Mouse (Mus musculus): ENCODE results near the gene Taar7d.
A peak's percentile ranks its signal among the peaks of the same experiment; 100 is the strongest.
"Not testable (repeated sequence)": the region's sequence is repeated elsewhere in the genome, so short reads cannot be mapped to it uniquely, and the experiment has no call there.

Gene Taar7d

DNA sequence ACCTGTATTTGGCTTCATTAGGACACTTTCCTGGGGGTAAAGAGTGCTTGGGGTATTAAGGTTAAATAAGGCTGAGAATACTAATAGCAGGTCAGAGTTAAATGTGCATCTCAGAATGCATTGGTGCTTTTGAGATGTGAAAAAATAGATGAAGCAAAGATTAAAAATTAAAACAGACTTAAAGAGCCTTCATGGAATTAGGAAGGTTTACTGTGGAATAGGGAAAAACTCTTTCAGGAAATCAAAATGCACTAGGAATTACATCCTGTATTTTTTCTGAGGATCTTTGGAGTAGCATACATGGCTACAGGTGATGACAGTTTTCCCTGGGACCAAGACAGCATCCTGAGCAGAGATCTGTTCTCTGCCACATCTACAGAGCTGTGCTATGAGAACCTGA lies at the start of gene Taar7d:
TSS of gene Taar7d (plus strand) at position 301 of the 400 bp plus-strand sequence.
- no peak for DNase-seq (ENCODE audit: extremely low spot score, low read depth, low spot score)

DNA sequence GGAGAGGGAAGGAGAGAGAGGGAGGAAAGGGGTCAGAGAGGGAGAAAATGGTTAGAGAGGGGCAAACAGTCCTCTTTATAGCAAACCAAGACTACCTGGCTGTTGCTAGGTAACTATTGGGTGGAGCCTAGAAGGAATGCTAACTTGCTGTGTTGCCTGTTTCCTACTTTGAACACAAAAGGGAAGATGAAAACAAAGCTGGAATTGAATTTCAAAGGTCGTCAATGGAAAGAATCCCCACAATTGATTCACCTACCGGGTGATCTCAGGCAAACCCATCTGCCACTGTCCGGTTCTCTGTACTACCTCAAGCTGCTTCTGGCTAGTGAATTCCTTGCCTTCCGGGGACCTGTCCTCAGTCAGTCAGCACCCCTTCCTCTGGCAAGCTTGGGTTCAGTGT lies 49.1 kb upstream of the Taar7d start:
- no peak for DNase-seq (ENCODE audit: extremely low spot score, low read depth, low spot score)

DNA sequence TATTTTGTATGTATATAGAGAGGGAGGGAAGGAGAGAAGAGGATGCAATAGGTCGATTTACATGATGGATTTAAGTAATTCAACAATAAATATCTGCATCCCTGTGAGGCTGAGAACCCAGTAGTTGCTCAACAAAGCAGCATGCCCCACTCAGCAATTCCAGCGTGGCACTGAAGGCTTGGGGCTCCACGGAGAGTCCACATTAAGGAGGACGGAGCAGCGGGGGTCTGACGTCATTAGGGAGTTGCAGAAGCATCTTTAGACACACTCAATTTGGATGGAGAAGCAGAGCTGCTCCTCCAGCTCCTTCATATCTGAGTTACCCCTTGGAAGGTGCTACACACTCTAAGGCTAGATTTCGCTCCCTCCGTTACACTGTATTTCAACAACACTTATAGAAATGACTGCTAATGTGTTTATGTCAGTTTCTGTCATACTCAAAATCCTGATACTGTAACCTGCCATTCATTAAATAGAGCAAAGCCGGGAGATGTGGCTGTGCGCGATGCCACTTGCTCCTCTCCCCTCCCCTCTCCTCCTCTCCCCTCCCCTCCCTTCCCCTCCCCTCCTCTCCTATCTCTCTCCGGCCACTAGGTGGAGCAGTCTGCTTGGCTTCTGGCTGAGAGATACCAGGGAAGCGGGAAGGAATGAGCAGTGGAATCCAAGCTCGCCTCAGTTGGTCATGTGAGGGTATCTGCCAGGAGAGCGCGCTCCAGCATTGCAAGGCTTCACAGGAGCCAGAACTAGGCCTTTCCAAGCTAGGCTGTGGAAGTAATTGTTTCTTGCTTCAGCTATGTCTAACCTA lies 47.9 kb upstream of the Taar7d start:
- DNase-seq (ENCODE audit: extremely low spot score, low read depth, low spot score), result peak; percentile 46

DNA sequence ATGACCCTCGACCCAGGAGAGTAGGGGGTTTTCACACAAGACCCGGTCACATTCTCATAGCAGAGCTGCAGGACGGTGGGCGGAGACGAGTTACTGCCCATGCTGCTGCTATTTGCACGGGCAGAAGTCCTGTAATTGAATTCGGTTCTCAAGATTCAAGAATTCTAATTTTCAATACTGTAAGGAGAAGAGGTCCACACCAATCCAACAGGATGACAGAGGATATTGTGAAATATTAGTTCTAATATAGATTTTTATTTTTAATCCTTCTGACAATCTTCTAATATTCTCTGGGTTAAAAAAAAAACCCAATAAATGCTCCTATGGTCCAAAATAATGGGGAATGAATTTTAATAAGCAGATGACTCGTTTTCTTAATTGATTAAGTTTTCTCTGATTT lies 41.5 kb upstream of the Taar7d start, which contains the start of gene Taar6:
TSS of gene Taar6 (minus strand) at position 101 of the 400 bp plus-strand sequence.
- no peak for DNase-seq (ENCODE audit: extremely low spot score, low read depth, low spot score)

DNA sequence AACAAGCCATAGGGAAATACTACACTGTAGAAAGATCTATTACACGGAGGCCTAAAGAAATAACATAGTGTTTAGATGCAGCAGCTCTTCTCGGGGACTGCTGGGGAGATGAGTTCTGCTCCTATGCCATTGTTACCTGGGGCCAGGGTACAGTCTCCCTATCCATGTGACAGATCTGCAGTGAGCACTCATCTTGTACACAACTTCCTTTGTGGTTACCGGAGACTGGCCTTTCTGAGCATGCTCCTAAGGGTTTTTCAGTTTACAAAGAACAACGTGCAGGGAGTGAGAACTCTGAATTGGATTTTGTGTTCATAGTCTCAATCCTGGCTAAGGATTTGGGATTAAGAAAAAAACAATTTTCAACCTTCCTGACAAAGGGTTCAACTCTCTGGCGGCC lies 40.6 kb upstream of the Taar7d start:
- no peak for DNase-seq (ENCODE audit: extremely low spot score, low read depth, low spot score)

DNA sequence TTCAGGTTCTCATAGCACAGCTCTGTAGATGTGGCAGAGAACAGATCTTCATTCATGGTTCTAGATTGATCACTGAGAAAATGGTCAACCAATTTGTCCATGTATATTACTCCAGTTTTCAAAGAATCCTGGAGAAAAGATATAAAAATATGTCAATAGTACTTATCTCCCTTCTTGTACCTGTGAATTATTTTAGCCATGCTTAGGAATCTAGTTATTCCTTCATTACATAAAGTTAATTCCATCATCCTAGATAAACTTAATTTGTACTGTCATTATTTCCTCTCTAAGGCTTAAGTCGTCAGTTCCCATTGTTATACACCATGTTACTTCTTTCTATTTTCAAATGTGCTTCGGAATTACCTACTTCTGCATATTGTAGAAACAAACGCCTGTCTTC lies 33.6 kb upstream of the Taar7d start, which contains the start of gene Taar7a:
TSS of gene Taar7a (minus strand) at position 101 of the 400 bp plus-strand sequence.
- DNase-seq (ENCODE audit: extremely low spot score, low read depth, low spot score), result no peak

DNA sequence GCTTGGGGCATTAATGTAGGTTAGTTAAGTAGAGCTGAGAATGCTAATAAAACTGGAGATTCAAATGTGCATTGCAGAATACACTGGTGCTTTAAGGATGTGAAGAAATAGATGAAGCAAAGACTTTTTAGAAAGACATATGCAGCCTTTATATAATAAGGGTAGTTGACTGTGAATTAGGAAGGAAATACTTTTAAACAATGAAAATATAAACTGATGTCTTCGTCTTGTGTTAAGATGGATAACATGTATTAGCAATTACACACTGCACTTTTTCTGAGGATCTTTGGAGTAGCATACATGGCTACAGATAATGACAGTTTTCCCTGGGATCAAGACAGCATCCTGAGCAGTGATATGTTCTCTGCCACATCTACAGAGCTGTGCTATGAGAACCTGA lies 27.4 kb upstream of the Taar7d start, which contains the start of gene Taar7b:
TSS of gene Taar7b (plus strand) at position 301 of the 400 bp plus-strand sequence.
- no peak for DNase-seq (ENCODE audit: extremely low spot score, low read depth, low spot score)

DNA sequence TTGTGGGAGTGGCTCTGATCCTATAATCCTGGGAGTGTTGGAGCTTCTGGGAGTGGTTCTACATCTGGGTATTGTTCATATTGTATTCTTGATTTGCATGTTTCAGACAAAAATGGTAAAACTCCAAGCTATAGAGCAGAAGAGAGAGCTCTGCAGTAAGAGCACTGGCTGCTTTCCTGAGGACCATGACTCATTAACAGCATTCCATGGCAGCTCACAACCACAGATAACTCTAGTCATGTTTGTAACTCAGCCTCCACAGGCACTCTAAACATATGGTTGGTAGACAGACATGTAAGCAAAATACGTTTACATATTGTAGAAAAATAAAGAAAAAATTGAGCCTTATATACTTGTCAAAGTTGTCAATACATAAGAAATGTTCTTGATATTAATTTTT lies 20.6 kb upstream of the Taar7d start:
- DNase-seq (ENCODE audit: extremely low spot score, low read depth, low spot score), result no peak

DNA sequence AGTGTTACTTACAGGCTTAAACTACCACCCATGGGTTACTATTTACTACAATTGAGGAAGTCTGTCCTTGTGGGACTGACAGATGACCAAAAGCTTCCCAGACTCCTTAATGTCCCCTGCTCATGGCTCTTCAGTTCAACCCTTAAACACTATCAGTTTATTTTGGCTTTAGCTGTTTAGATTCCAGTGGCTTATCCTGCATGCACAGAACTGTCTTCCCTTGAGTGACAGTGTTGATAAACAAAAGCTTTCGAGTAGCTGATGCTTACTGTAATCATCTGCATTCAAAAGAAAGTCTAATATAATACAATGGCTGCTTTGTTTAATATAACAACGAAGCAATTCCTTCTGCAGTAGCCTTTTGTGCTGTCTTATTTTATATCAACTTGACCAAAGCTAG lies 20.0 kb upstream of the Taar7d start:
- no peak for DNase-seq (ENCODE audit: extremely low spot score, low read depth, low spot score)

DNA sequence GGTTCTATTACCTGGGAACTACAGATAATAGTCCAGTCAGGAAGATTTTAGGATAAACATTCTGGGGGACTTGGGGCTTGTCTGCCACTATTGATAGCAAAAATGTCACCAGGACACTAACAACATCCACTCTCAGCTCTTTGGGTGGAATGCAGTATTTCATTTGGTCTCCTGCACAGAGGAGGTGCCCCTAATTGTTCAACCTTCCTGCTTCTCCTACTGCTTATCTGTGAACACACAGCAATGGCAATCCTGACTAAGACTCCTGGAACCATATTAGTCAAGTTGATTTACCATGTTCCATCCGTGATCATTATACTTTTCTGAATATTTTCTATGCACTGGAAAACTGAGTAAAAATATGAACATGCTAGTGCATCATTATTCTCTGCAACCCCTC lies 18.9 kb upstream of the Taar7d start:
- no peak for DNase-seq (ENCODE audit: extremely low spot score, low read depth, low spot score)

DNA sequence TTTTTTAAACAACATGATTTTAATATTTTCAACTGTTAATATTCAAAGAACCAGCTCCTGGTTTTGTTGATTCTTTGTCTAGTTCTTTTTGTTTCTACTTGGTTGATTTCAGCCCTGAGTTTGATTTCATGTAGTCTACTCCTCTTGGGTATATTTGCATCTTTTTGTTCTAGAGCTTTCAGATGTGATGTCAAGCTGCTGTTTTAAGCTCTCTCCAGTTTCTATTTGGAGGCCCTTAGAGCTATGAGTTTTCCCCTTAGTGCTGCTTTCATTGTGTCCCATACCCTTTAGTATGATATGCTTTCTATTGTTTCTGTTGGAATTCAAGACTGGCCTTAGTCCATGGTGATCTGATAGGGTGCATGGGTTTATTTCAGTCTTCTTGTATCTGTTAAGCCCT lies 4.3 kb downstream of the Taar7d start:
- DNase-seq (ENCODE audit: extremely low spot score, low read depth, low spot score), result no peak

DNA sequence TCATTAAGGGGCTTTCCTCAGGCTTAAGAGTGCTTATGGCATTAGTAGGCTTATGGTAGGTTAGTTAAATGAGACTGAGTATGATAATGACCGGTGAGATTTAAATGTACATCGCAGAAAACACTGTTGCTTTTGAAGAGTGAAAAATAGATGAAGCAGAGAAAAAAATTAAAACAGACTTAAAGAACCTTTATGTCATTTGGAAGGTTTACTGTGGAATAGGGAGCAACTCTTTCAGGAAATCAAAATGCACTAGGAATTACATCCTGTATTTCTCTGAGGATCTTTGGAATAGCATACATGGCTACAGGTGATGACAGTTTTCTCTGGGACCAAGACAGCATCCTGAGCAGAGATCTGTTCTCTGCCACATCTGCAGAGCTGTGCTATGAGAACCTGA lies 10.3 kb downstream of the Taar7d start, which contains the start of gene Taar7e:
TSS of gene Taar7e (plus strand) at position 301 of the 400 bp plus-strand sequence.
- no peak for DNase-seq (ENCODE audit: extremely low spot score, low read depth, low spot score)

DNA sequence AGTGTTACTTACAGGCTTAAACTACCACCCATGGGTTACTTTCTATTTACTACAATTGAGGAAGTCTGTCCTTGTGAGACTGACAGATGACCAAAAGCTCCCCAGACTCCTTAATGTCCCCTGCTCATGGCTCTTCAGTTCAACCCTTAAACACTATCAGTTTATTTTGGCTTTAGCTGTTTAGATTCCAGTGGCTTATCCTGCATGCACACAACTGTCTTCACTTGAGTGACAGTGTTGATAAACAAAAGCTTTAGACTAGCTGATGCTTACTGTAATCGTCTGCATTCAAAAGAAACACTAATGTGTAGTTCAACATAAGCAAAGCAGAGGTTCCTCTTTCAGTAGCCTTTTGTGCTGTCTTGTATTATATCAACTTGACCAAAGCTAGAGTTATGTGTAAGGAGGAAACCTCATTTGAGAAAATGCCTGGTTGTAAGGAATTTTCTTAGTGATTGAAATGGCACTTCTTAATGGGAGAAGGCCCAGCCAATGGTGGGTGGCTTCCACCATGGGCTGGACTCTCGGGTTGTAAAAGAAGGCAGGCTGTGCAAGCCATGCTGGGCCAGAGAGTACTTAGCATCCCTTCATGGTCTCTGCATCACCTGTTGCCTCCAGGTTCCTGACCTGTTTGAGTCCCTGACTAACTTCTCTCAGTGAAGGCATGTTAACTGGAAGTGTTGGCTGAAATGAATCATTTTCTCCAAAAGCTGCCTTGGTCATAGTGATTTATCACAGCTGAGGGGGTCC lies 13.3 kb downstream of the Taar7d start:
- DNase-seq (ENCODE audit: extremely low spot score, low read depth, low spot score), result no peak

DNA sequence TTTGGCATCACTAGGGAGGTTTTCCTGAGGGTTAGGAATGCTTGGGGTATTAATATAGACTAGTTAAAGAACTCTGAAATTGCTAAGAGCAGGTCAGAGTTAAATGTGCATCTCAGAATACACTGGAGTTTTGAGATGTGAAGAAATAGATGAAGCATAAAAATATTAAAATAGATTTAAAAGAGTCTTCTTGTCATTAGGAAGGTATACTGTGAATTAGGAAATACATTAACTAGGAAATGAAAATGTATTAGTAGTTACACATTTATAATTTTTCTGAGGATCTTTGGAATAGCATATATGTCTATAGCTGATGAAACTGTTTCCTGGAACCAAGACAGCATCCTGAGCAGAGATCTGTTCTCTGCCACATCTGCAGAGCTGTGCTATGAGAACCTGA lies 22.2 kb downstream of the Taar7d start, which contains the start of gene Taar7f:
TSS of gene Taar7f (plus strand) at position 301 of the 400 bp plus-strand sequence.
- DNase-seq (ENCODE audit: extremely low spot score, low read depth, low spot score), result no peak

DNA sequence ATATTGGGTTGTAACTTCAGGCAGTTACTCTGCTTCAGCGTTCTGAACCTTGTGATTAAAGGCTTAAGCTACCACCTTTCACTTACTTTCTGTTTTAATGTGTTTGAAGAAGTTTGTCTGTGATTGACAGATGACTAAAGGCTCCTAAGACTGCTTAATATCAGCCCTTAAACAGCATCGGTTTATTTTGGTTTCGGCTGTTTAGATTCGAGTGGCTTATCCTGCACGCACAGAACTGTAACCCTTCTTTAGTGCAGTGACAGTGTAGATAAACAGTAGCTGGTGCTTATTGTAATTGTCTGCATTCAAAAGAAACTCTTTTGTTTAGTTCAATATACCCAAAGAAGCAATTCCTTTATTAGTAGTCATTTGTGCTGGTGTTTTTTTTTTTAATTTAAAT lies 25.0 kb downstream of the Taar7d start:
- DNase-seq (ENCODE audit: extremely low spot score, low read depth, low spot score), result no peak

DNA sequence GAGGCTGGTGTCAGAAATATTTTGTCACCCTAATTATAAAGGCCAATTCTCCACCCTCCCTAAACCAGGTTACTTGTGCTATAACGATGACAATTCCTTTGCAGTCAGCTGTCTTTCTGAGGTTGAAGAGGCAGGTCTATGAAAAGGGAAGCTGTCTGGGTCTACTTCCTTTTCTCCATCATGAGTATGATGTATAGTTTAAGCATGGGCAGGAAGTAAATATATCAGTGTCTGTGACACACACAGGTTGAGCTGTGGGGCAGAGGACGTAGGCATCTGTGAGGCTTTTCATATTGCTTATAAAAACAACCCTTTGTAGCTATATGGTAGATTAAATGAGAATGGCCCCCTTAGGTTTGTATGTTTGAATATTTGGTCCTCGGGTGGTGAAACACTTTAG lies 32.0 kb downstream of the Taar7d start:
- no peak for DNase-seq (ENCODE audit: extremely low spot score, low read depth, low spot score)

DNA sequence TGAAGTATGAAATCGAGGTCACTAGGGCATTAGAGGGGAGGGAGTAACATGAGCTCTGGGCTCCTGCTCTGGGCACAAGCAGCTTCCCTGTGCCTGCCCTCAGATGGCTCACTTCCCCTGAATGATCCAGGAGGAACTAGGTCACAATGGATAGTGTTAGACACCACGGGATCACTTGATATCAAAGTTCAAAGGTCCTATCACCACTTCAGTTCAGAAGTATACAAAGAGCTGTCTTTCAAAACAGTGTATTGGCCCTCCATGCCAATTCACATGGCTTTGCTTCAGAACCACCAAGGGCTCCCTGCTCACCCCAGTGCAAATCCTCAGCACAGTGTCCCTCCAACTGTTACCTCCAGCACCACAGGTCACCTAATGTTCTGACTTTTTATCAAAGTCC lies 47.7 kb downstream of the Taar7d start:
- not testable (repeated sequence) for DNase-seq (ENCODE audit: extremely low spot score, low read depth, low spot score)

DNA sequence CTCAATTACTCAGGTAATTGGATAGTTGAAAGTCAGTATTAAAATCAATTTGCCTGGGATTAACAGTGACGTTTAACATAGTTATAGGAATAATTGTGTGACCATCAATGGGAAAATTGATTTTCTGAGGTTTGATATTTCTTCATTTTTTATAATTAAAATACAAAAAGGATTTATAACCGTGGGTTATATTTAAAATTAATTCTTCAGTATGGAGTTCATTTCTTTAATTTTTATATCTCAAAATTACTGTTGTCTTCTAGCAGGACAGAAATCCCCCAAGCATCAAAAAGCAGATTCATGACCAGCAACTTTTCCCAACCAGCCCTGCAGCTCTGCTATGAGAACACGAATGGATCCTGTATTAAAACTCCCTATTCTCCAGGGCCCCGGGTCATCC lies 49.2 kb downstream of the Taar7d start, which contains the start of gene Taar8a:
TSS of gene Taar8a (plus strand) at position 301 of the 400 bp plus-strand sequence.
- DNase-seq (ENCODE audit: extremely low spot score, low read depth, low spot score), result not testable (repeated sequence)

All from hindlimb bud, embryonic 11.5 days (tissue).